Mouse (Mus musculus) thymus, adult 2 months (tissue): ENCODE measurements around the gene Dock7. TPM values are rescaled to one million over a fixed set of nuclear protein-coding genes. Genes with fewer than 3 reads are reported as not detected.
"Not testable (repeated sequence)": the region's sequence is repeated elsewhere in the genome, so short reads cannot be mapped to it uniquely, and the experiment has no call there.

ENCODE experiments used
- DNase-seq: peaks from one replicate; pipeline ENCODE4 v3.0.0; 2021
- H3K27ac ChIP-seq: fragments of 200-500 bp; 2 replicates; pipeline ENCODE4 v1.5.1; 2012; ENCODE audit warnings: low read length, control low read depth; ENCODE audit not compliant: control insufficient read depth, insufficient read depth
- H3K27me3 ChIP-seq: fragments of 200-500 bp; 2 replicates; pipeline ENCODE4 v1.6.1; 2012; ENCODE audit warnings: mild to moderate bottlenecking, low read length, moderate library complexity, mixed read lengths; ENCODE audit not compliant: control insufficient read depth, insufficient read depth
- H3K36me3 ChIP-seq: fragments of 200-500 bp; 2 replicates; pipeline ENCODE4 v1.6.1; 2012; ENCODE audit warnings: mild to moderate bottlenecking, low read length, moderate library complexity; ENCODE audit not compliant: control insufficient read depth, insufficient read depth
- H3K4me1 ChIP-seq: fragments of 200-500 bp; replicated peaks from 2 replicates; pipeline ENCODE4 v1.6.1; 2012; ENCODE audit warnings: low read length; ENCODE audit not compliant: control insufficient read depth, insufficient read depth
- H3K4me3 ChIP-seq: fragments of 200-500 bp; 2 replicates; pipeline ENCODE4 v1.5.1; 2012; ENCODE audit warnings: mild to moderate bottlenecking, low read length, control low read depth, moderate library complexity; ENCODE audit not compliant: control insufficient read depth, insufficient read depth
- CTCF ChIP-seq: fragments of 200-500 bp; IDR thresholded peaks from 2 replicates; pipeline ENCODE4 v1.5.1; 2012; ENCODE audit warnings: mild to moderate bottlenecking, control low read depth, low read length, moderate library complexity, borderline replicate concordance; ENCODE audit not compliant: control insufficient read depth, poor library complexity, insufficient read depth; ENCODE audit errors: extremely low read depth
- POLR2A ChIP-seq: fragments of 200-500 bp; IDR thresholded peaks from 2 replicates; pipeline ENCODE4 v1.6.1; 2012; ENCODE audit warnings: mild to moderate bottlenecking, low read length, control low read depth, moderate library complexity; ENCODE audit not compliant: control insufficient read depth, poor library complexity, insufficient read depth; ENCODE audit errors: extremely low read depth
- WGBS: fragments of 180-500 bp; shearing (Covaris S2); methylation state at CpG from one replicate; pipeline ENCODE4 v1.1.7; 2018; 5-methylcytosine and 5-hydroxymethylcytosine counted together
- polyA plus RNA-seq: library from polyadenylated mRNA; depleted of rRNA; stranded (reverse); fragments of >200 nt; gene quantifications from 2 replicates; pipeline ENCODE4 v1.2.3, GENCODE M21; 2012

Dock7 gene
- polyA plus RNA-seq, 1 experiment: 9.3 TPM

- WGBS: 97% methylated on average over 8 of the region's 8 CpGs
- H3K27ac ChIP-seq: no peak overlapping the region
- H3K4me1 ChIP-seq: no peaks in the 10 kb centered on the region
- no peaks in the 10 kb centered on the region for H3K27me3 ChIP-seq
- TF ChIP-seq CTCF: no peak
- TF ChIP-seq POLR2A: no peak
- H3K4me3 ChIP-seq: no peak overlapping the region
- no peak for DNase-seq
- H3K36me3 ChIP-seq: no peaks in the 10 kb centered on the region
Observed at GRCm38 (mm10) chr4:98984701-98985100, 136.0 kb downstream of the Dock7 start.

GRCm38 (mm10) chr4:98979976-98980375 lies 140.7 kb downstream of the Dock7 start:
- H3K4me1 ChIP-seq, DNase-seq, H3K27ac ChIP-seq, H3K36me3 ChIP-seq, H3K4me3 ChIP-seq, H3K27me3 ChIP-seq: not testable (repeated sequence)
- WGBS: 97% methylated on average over 3 of the region's 3 CpGs

- DNase-seq: no peak
- H3K27me3 ChIP-seq: no peaks in the 10 kb centered on the region
- no peak for TF ChIP-seq CTCF
- no peak for TF ChIP-seq POLR2A
- 90% methylated on average over 2 of the region's 2 CpGs for WGBS
- no peak overlapping the region for H3K4me3 ChIP-seq
- H3K36me3 ChIP-seq: no peaks in the 10 kb centered on the region
- no peak overlapping the region for H3K27ac ChIP-seq
- H3K4me1 ChIP-seq: no peaks in the 10 kb centered on the region
Observed at GRCm38 (mm10) chr4:98978693-98979092, 142.0 kb downstream of the Dock7 start.

- DNase-seq, H3K4me3 ChIP-seq, H3K36me3 ChIP-seq, H3K27me3 ChIP-seq, H3K27ac ChIP-seq, H3K4me1 ChIP-seq: not testable (repeated sequence)
- 91% methylated on average over 2 of the region's 2 CpGs for WGBS
Observed at GRCm38 (mm10) chr4:98978288-98978687, 142.4 kb downstream of the Dock7 start.

DNA sequence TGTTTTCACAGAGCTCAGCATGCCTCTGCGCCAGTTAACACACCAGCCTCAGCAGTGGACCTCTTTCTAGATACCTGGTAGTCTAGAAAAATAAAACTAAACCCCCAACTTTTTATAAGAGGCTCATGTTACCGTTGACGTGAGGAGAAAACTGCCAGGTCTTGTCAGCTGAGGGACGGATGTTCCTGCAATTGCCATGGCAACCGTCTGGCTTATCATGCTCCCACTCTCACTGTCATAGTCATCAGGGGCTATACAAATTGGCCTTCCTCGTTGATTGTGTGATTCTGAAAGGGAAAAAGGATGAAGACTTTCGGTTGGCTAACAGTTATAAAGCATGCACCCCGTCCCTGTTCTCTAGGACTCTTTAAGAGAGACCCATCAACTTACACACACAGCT lies 145.0 kb downstream of the Dock7 start:
- H3K36me3 ChIP-seq: no peaks in the 10 kb centered on the region
- no peak for DNase-seq
- TF ChIP-seq POLR2A (no peak), CTCF (no peak)
- H3K4me3 ChIP-seq: no peak overlapping the region
- no peaks in the 10 kb centered on the region for H3K4me1 ChIP-seq
- H3K27me3 ChIP-seq: no peaks in the 10 kb centered on the region
- 94% methylated on average over 8 of the region's 8 CpGs for WGBS
- no peak overlapping the region for H3K27ac ChIP-seq

DNA sequence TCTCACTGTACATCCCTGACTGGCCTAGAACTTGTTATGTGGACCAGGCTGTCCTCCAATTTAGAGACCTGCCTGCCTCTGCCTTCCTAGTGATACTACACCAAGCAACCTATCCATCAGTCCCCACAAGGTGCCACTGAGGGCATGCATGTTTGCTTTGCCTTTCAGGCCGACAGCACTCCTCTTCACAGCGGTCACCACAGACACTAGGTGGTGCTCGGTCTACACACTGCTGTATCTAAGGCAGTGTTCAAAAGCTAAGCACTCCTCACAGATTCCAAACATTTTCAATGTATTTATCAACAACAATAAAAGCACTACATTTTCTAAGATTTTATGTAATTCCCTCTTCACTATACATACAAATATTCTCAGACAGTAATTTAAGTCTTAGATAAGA lies 150.8 kb downstream of the Dock7 start:
- Histone ChIP-seq H3K4me1 (no peaks in the 10 kb centered on the region), H3K4me3 (no peak overlapping the region)

DNA sequence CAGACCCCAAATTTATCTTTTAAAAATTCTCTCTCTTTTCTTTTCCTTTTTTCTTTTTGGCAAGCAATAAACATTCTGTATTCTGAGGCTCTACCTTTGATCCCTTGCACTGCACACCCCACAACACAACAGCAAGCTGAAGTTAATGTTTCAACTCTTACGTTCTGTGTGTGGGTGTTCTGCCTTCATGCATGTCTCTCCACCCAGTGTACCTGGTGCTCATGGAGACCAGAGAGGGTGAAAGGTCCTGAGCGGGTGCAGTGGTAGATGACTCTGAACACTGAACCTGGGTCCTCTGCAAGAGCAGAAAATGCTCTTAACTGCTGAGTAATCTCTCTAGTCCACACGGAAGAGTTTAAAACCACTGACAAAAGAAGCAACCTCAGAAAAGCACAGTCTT lies 160.5 kb downstream of the Dock7 start:
- H3K27ac ChIP-seq: no peak overlapping the region
- no peaks in the 10 kb centered on the region for H3K36me3 ChIP-seq
- H3K4me3 ChIP-seq: no peak overlapping the region
- WGBS: 84% methylated on average over 3 of the region's 3 CpGs
- no peak for DNase-seq
- H3K27me3 ChIP-seq: no peaks in the 10 kb centered on the region
- no peaks in the 10 kb centered on the region for H3K4me1 ChIP-seq
- TF ChIP-seq CTCF (no peak), POLR2A (no peak)

More for the DNA sequence above, 150.8 kb downstream of the Dock7 start:
- Histone ChIP-seq H3K27ac (no peak overlapping the region), H3K27me3 (no peaks in the 10 kb centered on the region), H3K36me3 (no peaks in the 10 kb centered on the region)
- 94% methylated on average over 3 of the region's 3 CpGs for WGBS
- no peak for TF ChIP-seq POLR2A
- no peak for TF ChIP-seq CTCF
- no peak for DNase-seq

GRCm38 (mm10) chr4:98955986-98956385 lies 164.7 kb downstream of the Dock7 start:
- Histone ChIP-seq H3K27ac (no peak overlapping the region), H3K27me3 (no peaks in the 10 kb centered on the region), H3K4me3 (no peak overlapping the region), H3K4me1 (no peaks in the 10 kb centered on the region), H3K36me3 (no peaks in the 10 kb centered on the region)
- TF ChIP-seq CTCF (no peak), POLR2A (no peak)
- 97% methylated on average over 8 of the region's 8 CpGs for WGBS
- no peak for DNase-seq
